Mouse (Mus musculus) cerebellum, adult 9-11 months (tissue): ENCODE data around the gene Slc2a8.
"Not testable (repeated sequence)": the region's sequence is repeated elsewhere in the genome, so short reads cannot be mapped to it uniquely, and the experiment has no call there.

ENCODE experiments used
- DNase-seq: peaks from one replicate; pipeline ENCODE4 v3.0.0; 2022

Gene Slc2a8

DNA sequence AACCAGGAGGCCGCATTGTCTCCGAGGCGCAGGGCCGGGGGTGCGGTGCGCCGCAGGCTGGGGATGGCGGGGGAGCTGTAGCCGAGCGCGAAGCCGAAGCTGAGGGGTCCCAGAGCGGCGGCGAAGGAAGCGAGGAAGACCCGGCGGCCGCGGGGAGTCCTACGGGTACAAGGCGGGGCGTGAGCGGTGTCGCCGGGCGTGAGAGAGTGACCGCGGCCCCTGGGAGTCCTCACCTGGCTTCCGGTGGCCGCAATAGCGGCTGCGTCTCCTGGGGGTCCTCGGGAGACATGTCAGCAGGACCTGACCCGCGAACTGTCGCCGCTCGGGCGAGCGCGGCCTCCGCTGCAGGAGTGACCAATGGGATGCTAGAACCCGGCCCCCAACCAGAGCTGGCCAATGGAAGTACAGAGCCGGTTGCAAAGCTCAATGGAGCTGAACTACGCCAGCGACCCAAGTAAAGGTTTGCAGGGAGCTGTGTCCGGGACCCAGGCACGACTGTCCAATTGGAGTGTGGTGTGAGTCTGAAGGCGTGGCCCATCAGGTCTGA is at the start of gene Slc2a8:
Gene Slc2a8, minus strand, starts transcription at position 359 of the 547 bp plus-strand sequence.
- DNase-seq: peak; percentile 96

DNA sequence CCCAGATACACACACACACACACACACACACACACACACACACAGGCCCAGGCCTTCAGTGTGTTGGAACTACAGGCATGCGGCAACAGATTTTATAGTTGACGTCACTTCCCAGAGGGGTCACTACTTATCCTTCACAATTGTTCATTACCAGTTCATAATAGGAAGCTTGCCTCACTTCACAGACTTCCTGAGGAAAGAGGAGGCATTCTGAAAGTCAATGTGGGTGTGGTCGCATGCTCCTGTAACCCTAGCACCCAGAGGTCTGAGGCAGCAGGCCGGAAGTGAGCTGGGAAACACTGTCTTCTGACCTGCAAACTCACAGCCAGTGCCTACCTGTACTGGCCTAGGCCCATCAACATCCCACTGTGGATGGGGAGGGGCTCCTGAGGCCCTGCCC is 43.2 kb upstream of the Slc2a8 start:
- no peak for DNase-seq

- no peak for DNase-seq
These were observed 42.7 kb upstream of the Slc2a8 start for GRCm38 (mm10) chr2:33024564-33024963.

DNA sequence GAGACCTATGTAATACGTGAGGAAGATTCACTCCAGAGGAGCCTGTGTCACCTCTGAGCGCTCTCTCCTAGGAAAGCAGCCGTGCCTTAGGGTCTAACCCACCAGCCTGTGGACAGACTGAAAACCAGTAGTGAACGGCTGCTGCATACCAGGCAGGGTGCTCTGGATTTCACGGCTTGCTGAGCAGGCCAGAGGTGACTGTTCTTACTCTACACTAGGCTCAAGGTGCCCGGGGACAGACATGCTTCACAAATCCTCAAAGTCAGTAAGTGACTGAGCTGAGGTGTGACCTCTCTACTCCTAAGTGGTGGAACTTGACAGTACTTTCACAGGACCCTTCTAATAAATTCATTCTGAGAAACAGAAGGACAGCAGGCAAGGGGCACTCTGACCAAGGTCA is 41.0 kb upstream of the Slc2a8 start:
- DNase-seq: no peak

DNA sequence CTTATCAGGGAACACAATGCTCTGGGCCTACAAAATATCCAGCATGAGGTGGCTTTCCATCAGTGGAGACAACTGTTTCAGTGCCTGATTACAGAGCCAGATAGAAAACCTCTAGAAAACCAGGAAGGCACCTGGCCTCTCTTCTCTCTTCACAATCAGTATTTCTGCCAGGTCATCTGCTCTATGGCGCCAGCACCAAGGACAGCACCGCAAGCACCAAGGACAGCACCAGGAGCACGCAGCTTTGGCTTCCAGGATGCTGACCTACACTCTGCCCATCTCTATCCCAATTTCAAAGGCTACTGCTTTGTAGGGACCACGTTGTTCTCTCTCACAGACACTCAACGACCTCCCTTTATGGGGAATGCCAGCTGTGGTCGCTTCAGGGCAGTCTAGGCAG is 36.1 kb upstream of the Slc2a8 start:
- DNase-seq: no peak

DNA sequence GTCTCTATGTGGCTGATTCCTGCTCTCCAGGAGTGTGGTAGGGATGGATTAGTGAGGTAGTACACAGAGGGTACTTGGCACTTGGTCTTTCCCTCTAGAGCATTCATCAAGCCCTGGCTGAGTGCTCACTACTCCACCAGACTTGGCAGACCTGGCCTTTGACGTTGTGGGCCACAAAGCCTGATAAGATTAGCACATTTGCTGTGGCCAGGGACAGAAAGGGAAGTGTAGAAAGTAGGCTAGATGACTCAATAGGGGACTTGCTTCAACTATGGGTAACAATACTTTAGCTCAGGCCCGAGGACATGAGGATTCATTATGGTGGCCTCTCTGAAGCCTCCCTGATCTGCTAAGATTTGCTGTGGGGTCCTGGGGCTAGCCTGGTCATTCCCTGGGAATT is 35.3 kb upstream of the Slc2a8 start:
- no peak for DNase-seq

GRCm38 (mm10) chr2:33014877-33015276 is 33.0 kb upstream of the Slc2a8 start:
- DNase-seq: peak; percentile 98

GRCm38 (mm10) chr2:33009055-33009454 is 27.2 kb upstream of the Slc2a8 start:
- not testable (repeated sequence) for DNase-seq

GRCm38 (mm10) chr2:33005041-33005440 is 23.2 kb upstream of the Slc2a8 start:
- peak; percentile 88 for DNase-seq

DNA sequence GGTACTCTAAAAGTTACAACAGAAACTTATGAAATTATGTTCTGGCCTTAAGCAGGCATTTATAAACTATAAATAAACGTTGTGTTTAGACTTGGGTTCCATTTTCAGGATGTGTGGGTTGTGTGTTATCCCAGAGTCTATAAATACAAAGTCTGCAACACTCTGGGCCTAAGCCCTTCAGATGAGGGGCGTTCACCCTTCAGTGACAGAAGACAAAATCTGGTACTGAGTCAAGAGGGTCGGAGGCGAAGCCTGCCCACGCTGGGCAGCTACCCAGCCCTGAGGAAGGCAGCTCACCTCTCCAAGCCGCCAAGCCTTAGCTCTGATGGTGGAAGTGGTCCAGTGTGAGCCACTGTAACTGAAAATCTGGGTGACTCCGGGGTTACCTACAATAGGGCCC is 20.3 kb upstream of the Slc2a8 start:
- DNase-seq: no peak

DNA sequence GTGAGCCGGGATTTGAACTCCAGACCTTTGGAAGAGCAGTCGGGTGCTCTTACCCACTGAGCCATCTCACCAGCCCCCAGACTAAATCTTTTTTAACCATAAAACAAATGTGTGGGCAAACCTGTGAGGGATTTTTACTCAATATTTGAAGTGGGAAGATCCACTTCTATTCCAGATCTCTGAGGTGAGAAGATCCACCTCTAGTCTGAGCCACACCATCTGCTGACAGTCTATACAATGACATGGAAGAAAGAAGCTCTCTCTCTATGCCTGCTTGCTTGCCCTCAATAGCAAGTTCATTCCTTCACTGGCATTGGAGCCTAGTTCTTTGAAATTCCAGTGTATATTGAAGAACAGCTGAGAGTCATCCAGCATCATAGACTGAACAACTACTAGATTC is 17.9 kb upstream of the Slc2a8 start:
- no peak for DNase-seq

DNA sequence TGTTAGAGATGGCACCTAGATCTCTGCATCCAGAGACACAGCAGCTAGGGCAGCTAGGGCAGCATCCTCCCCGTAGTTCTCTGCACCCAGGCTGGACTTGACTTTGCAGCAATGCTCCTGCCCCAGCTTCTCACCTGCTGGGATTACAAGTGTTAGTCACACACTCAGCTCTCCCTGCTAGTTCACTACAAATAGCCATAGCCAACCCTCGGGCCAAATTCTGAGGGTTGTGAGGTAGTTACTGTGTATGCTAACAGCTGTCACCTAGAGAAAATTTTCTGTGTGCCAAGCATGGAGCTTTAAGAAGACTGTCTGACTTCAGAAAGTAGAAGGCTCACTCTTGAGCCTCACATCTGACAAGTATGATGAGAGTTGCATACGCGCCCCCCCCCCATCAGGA is 15.9 kb upstream of the Slc2a8 start:
- no peak for DNase-seq

GRCm38 (mm10) chr2:32997081-32997480 is 15.2 kb upstream of the Slc2a8 start:
- DNase-seq: peak; percentile 58

- DNase-seq: no peak
These were observed 10.2 kb upstream of the Slc2a8 start for GRCm38 (mm10) chr2:32992130-32992529.

- peak; percentile 30 for DNase-seq
These were observed 8.4 kb upstream of the Slc2a8 start for GRCm38 (mm10) chr2:32990167-32990832.

GRCm38 (mm10) chr2:32989376-32989775 is 7.5 kb upstream of the Slc2a8 start:
- DNase-seq: peak; percentile 72

GRCm38 (mm10) chr2:32985844-32986243 is 4.0 kb upstream of the Slc2a8 start:
- DNase-seq: no peak

DNA sequence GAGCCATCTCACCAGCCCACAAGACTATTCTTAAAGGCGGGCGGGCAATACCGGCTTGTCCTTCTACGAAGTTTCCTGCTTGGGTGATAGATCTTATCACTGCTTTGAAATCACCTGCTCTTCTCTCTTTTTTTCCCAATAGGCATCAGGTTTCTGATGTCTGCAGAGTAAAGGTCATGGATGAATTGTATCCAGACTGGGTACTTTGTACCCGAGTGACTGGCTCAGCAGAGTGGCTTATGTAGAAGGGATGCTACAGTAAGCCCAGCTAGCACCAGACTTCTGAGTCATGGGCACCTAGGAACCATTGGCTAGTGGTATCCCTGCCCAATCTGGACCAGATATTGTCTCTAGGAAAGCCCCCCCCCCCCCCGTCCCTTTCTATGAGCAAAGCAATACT is 1.7 kb upstream of the Slc2a8 start:
- no peak for DNase-seq

DNA sequence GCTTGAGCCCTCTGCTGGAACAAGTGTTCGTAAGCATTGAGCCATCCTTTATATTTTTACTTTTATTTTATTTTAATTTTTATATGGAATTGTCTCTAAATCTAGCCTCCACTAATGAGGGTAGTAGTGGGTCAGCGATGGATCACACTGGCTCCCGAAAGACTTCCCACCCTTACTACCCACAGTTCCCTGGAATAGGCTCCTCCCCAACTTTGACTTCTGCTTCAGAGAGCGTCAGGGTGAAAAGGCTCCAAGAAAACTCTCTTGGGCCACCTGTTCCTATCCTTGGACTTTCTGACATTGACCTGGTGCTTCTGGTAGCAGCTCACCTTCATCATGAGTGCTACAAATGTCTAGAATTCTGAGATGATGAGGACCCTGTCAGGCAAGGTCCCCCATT is 817 bp upstream of the Slc2a8 start:
- DNase-seq: no peak

GRCm38 (mm10) chr2:32981281-32981680 is 602 bp downstream of the Slc2a8 start:
- DNase-seq: peak; percentile 63

- peak; percentile 55 for DNase-seq
These were observed 2.2 kb downstream of the Slc2a8 start for GRCm38 (mm10) chr2:32979675-32980074.

GRCm38 (mm10) chr2:32978675-32979074 is 3.2 kb downstream of the Slc2a8 start:
- no peak for DNase-seq

- no peak for DNase-seq
These were observed 4.8 kb downstream of the Slc2a8 start for GRCm38 (mm10) chr2:32977114-32977513.

GRCm38 (mm10) chr2:32974216-32974615 is 7.7 kb downstream of the Slc2a8 start:
- no peak for DNase-seq

- DNase-seq: peak; percentile 67
These were observed 10.6 kb downstream of the Slc2a8 start for GRCm38 (mm10) chr2:32971235-32971634.
